ENCODE assay signal across 8 mouse cellular contexts in genomic region chr9:45300422-45301104, GRCm38 (mm10). TPM values are rescaled to one million over a fixed set of nuclear protein-coding genes. Genes with fewer than 3 reads are reported as not detected.
A peak's percentile ranks its signal among the peaks of the same experiment; 100 is the strongest.
DNase-seq lines count a peak whose midpoint lies in the region; ATAC-seq lines count a peak whose summit lies in the region.

No protein-coding gene starts in this region.

- WGBS in intestine, embryonic 14.5 days: 8% methylated on average over 20 of the region's 20 CpGs

- H3K4me2 ChIP-seq in intestine, embryonic 14.5 days (ENCODE audit: low read length): peak overlapping the region; percentile 58

- no peaks in the 10 kb centered on the region for H3K36me3 ChIP-seq in intestine, embryonic 14.5 days (ENCODE audit: control insufficient read depth, insufficient read depth, low read length)

- H3K4me3 ChIP-seq in intestine, embryonic 14.5 days (ENCODE audit: low read depth, low read length): peak overlapping the region; percentile 29

- H3K9me3 ChIP-seq in intestine, embryonic 14.5 days (ENCODE audit: control insufficient read depth, low read length): no peaks in the 10 kb centered on the region

- H3K9ac ChIP-seq in intestine, embryonic 14.5 days (ENCODE audit: low read length): peak overlapping the region; percentile 32; the same call in 1 of the 2 replicates

- no peaks in the 10 kb centered on the region for H3K27me3 ChIP-seq in intestine, embryonic 14.5 days (replicated peaks; ENCODE audit: control insufficient read depth, insufficient read depth, low read length)

- DNase-seq in adipocyte (ENCODE audit: low spot score): peak; percentile 25
- peak; percentile 94 for DNase-seq in embryo, embryonic 10 days (ENCODE audit: low spot score)
- DNase-seq in gastrocnemius, postnatal 14 days: peak; percentile 90
- peak; percentile 98 for DNase-seq in intestine, embryonic 14.5 days (ENCODE audit: low spot score)
- peak; percentile 96 to 98 for DNase-seq in left cerebral cortex, postnatal 14 days (ENCODE audit: low spot score in 2 of 2)
- peak; percentile 95 for DNase-seq in mesoderm, embryonic 11.5 days (ENCODE audit: low read depth, low spot score)
- peak; percentile 90 to 92 for DNase-seq in right cerebral cortex, postnatal 36 days (ENCODE audit: low spot score in 2 of 2)
- DNase-seq in yolk sac, embryonic 10.5 days (ENCODE audit: low spot score): peak; percentile 88

- H3K4me1 ChIP-seq in intestine, embryonic 14.5 days (replicated peaks; ENCODE audit: control insufficient read depth, insufficient read depth, low read length): peaks cover 5% of the 10 kb centered on the region; the same call in 1 of the 2 replicates

- 0 out of 2 replicates have a peak overlapping the region, but pooled peaks have one; percentile 33 for H3K27ac ChIP-seq in intestine, embryonic 14.5 days (ENCODE audit: low read depth)

- peak; percentile 92 for ATAC-seq in intestine, embryonic 14.5 days (replicated peaks; ENCODE audit: low FRiP score, low TSS enrichment, low read depth)

- intact Hi-C loops in gastrocnemius, postnatal 14 days (cut with DNase I; ENCODE audit: low total_unique reads): loop anchor here (2.0 kb wide), 1 partner anchor 88 kb away; no protein-coding TSS in a partner anchor
- intact Hi-C loops in left cerebral cortex, postnatal 14 days (cut with DNase I): loop anchor here (1.0 to 10.0 kb wide), 3 partner anchors 88 to 454 kb away; no protein-coding TSS in a partner anchor

RNA-seq across cellular contexts. Expression of gene Tmprss13, which starts 18.3 kb away (rescaled TPM):
- under 1 TPM; 0.06 to 0.18 TPM for total RNA-seq in gastrocnemius, postnatal 14 days (2021)
- 0.48 and 0.80 TPM in 2 replicates for polyA plus RNA-seq in intestine, embryonic 14.5 days (2014; fragmentation: Nextera tagmentation; extraction: Ambion mirVana)
- total RNA-seq in left cerebral cortex, postnatal 14 days (2021): not detected

RNA-seq across cellular contexts. Expression of gene Il10ra, which starts 31.6 kb away (rescaled TPM):
- under 1 TPM; 0.64 TPM for total RNA-seq in gastrocnemius, postnatal 14 days (2021)
- polyA plus RNA-seq in intestine, embryonic 14.5 days (2014; fragmentation: Nextera tagmentation; extraction: Ambion mirVana): 1.3 and 1.5 TPM in 2 replicates
- total RNA-seq in left cerebral cortex, postnatal 14 days (2021): 1 to 10 TPM; 2.5 to 2.7 TPM

Comparison
In these comparisons a context has a peak if more than half of its experiments do, and no peak if none do; other contexts are left out.
1. Peak in every context shown above with its lines: DNase-seq, ATAC-seq, H3K4me3 ChIP-seq and H3K27ac ChIP-seq.
2. DNase-seq: peak in every context shown above with its lines; median percentile 98 in intestine, embryonic 14.5 days; 97 in left cerebral cortex, postnatal 14 days; 95 in mesoderm, embryonic 11.5 days; 94 in embryo, embryonic 10 days; 91 in right cerebral cortex, postnatal 36 days; 90 in gastrocnemius, postnatal 14 days; 88 in yolk sac, embryonic 10.5 days; 25 in adipocyte.